Mouse (Mus musculus) bone marrow macrophage, adult 2 months (primary cell): ENCODE measurements at regions not wholly inside any gene's neighbourhood (a gene's known extent, or its start where the extent isn't known, plus 50 kb on each side); places are given as distances from the start of the nearest gene placed in this dataset.
A peak's percentile ranks its signal among the peaks of the same experiment; 100 is the strongest.

ENCODE experiments used
- H3K27ac ChIP-seq: 2 replicates; pipeline ENCODE4 v1.5.1; 2012; ENCODE audit warnings: low read depth, low read length; ENCODE audit not compliant: insufficient read depth
- H3K4me1 ChIP-seq: 2 replicates; pipeline ENCODE4 v1.6.1; 2012; ENCODE audit warnings: low read length; ENCODE audit not compliant: control insufficient read depth, insufficient read depth
- H3K4me3 ChIP-seq: 2 replicates; pipeline ENCODE4 v1.5.1; 2012; ENCODE audit warnings: mild to moderate bottlenecking, low read length, moderate library complexity; ENCODE audit not compliant: insufficient read depth
- CTCF ChIP-seq: IDR thresholded peaks from 2 replicates; pipeline ENCODE4 v1.5.1; 2012; ENCODE audit warnings: low read depth, mild to moderate bottlenecking, low read length, moderate library complexity
- POLR2A ChIP-seq: IDR thresholded peaks from 2 replicates; pipeline ENCODE4 v1.6.1; 2012; ENCODE audit warnings: mild to moderate bottlenecking, low read depth, low read length, borderline replicate concordance

DNA sequence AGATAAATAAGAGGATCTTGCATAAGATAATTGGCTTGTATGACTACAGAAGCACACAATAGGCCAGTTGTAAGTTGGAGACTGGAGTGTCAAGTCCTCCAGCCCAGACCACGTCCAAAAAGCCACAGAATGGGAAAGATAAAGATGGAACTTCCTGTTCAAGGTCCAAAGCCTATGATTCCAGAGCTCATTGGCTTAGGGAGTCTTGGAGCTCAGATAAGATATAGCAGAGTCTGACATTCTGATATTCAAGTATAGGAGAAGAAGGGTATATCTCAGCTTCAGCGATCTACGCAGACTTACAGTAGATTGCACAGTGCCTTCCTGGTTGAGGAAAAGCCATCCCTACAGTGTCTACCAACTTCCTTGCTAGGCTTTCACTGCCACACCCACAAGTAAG lies 77.7 kb upstream of the Ralgapa2 start:
- no peak for TF ChIP-seq POLR2A
- no peak for TF ChIP-seq CTCF
- Histone ChIP-seq H3K4me1 (peaks cover 24% of the 10 kb centered on the region), H3K4me3 (no peak overlapping the region)

DNA sequence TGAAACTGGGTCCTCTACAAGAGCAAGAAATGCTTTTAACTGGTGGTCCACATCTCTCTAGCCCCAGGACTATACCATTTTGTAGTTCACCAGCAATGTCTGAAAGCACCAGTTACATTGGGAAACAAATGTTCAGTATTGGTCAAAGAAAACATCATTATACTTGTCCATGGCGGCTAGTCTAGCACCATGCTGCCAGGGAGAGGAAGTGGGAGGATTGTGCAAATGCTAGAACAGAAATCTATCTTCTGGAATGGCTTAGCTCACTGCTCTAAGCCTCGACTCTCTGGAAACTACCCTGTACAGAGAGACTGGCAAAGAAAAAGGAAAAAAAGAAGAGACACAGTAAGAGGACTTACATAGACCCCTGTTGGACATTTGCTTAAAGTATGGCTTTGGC lies 81.1 kb upstream of the Ralgapa2 start:
- TF ChIP-seq CTCF: no peak
- no peak for TF ChIP-seq POLR2A
- Histone ChIP-seq H3K27ac (no peak overlapping the region), H3K4me3 (no peak overlapping the region), H3K4me1 (peaks cover 14% of the 10 kb centered on the region)

More for the DNA sequence above, 77.7 kb upstream of the Ralgapa2 start:
- no peak overlapping the region for H3K27ac ChIP-seq

DNA sequence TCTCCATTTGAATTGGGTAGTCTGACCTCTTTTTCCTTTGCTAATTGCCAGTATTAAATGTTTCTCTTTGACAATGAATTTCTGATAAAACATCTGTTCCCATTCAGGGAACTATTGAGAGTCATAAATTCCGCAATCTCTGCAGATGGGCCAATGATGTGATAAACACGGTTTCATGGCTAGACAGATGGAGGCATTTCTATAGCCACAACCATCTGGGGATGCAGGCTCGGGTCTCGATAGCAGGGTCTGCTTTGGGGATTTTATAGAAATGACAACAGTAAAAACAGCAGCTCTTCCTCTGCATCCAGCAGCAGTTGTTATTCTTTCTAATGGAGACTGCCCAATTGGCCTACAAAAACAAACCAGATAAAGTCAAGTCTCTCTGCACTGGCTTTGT lies 82.1 kb upstream of the Ralgapa2 start:
- Histone ChIP-seq H3K4me3 (no peak overlapping the region), H3K27ac (no peak overlapping the region), H3K4me1 (peaks cover 14% of the 10 kb centered on the region)
- no peak for TF ChIP-seq CTCF
- no peak for TF ChIP-seq POLR2A

DNA sequence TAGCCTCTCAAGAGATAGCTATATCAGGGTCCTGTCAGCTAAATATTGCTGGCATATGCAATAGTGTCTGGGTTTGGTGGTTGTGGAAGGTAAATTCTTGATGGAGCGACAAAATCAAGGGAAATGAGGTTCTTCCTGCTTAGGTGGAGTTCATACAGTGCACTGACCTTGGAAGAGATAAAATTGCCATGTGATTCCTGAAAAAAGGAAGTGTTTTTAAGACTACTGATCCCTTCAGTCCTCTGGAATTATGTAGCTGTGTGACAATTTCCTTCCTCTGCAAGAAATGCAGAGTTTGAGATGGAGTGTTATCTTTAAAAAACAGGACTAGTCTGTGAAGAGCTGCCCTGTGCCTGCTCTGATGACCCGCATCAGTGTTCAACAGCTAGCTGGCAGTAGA lies 83.5 kb upstream of the Ralgapa2 start:
- Histone ChIP-seq H3K4me3 (no peak overlapping the region), H3K4me1 (peaks cover 8% of the 10 kb centered on the region), H3K27ac (no peak overlapping the region)
- TF ChIP-seq POLR2A (no peak), CTCF (no peak)

DNA sequence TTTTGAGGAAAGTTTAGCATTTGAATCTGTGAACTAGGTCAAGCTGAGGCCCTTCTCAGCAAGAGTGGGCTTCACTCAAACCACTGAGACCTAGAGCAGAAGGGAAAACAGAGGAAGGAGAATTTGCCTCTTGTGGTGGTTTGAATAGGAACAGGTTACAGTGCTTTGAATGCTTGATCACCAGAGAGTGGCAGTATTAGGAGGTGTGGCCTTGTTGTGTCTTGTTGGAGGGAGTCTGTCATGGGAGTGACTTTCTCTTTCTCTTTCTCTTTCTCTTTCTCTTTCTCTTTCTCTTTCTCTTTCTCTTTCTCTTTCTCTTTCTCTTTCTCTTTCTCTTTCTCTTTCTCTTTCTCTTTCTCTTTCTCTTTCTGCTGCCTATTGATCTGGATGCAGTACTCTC lies 94.0 kb upstream of the Ralgapa2 start:
- Histone ChIP-seq H3K27ac (no peak overlapping the region), H3K4me1 (no peaks in the 10 kb centered on the region), H3K4me3 (no peak overlapping the region)
- TF ChIP-seq CTCF (no peak), POLR2A (no peak)

DNA sequence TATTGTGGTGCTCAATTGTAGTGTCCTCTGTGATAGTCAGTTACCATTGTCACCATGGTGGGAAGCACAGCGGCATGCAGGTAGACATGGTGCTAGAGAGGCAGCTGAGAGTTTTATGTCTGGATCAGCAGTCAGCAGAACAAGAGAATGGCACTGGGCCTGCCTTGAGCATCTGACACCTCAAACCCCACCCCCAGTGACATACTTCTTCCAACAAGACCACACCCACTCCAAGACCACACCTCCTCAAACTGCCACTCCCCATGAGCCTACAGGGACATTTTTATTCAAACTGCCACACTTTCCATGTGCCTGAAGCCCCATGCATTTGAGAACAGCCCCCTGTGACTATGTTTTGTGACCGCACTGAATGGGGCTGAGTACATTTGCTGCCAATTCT lies 98.8 kb upstream of the Ralgapa2 start:
- H3K4me1 ChIP-seq: 0 out of 2 replicates have a peak, but pooled peaks cover 3% of the 10 kb centered on the region
- no peak overlapping the region for H3K27ac ChIP-seq
- TF ChIP-seq POLR2A: no peak
- no peak for TF ChIP-seq CTCF
- no peak overlapping the region for H3K4me3 ChIP-seq

DNA sequence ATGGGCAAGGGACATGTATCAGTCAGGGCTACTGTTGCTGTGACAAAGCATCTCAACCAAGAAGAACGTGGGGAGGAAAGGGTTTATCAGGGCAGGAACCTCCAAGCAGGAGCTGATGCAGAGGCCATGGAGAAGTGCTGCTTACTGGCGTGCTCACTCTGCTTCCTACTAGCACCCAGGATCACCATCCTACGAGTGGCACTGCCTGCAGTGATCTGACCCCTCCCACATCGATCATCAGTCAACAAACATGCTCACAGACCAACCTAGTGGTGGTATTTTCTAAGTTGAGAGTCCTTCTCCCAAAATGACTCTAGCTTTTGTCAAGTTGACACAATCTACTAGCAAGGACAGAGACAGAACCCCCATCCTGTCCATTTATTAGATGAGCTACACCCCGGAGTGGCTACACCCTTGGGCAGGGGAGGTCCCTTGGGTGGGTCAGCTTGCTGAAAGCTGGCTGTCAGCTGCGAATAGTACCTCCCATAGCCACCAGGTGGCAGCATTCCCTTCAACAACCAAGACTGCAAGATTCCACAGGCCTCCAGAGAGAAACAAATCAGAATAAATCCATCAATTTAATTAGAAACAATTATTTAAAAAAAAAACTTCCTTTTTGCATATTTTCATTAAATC lies 99.9 kb upstream of the Ralgapa2 start:
- Histone ChIP-seq H3K4me3 (no peak overlapping the region), H3K4me1 (0 out of 2 replicates have a peak, but pooled peaks cover 3% of the 10 kb centered on the region), H3K27ac (no peak overlapping the region)
- no peak for TF ChIP-seq POLR2A
- TF ChIP-seq CTCF: peak; percentile 84

DNA sequence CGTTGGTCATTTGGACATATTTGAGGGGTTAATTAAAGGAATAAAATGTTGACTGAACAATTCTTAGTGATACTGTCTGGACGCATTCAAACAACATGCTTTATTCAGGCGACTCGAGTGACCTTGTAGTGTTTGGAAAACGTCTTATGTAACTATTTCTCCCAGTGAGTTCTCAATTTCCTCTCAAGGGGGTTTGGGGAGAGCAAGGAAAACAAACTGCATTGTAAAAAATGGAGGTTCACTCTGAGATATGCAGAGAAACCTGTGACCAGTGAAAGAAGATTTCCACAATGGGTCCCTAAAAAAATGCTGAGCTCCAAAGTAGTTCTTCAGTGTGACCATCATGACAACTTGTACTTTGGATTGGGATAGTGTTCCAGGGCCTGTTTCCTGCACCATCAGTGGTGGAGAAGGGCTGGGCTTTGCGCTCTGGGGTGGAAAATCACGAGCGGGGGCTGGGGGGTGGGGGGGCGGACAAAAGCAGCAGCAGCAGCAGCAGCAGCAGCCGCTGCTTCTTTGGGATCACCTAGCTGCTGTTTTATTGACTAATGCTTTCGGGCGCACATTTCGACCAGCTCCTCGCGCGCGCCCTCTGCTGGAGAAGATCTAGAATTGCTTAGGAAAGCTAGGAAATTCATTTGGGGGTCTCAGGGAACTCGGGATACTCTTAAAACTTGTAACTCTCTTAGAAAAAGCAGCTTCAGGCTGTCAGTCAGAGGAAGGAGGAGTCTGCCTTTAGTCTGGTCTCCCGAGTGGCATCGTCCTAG lies 100.6 kb upstream of the Ralgapa2 start:
- Histone ChIP-seq H3K4me3 (no peak overlapping the region), H3K27ac (no peak overlapping the region), H3K4me1 (0 out of 2 replicates have a peak, but pooled peaks cover 3% of the 10 kb centered on the region)
- TF ChIP-seq CTCF (peak; percentile 95), POLR2A (no peak)

DNA sequence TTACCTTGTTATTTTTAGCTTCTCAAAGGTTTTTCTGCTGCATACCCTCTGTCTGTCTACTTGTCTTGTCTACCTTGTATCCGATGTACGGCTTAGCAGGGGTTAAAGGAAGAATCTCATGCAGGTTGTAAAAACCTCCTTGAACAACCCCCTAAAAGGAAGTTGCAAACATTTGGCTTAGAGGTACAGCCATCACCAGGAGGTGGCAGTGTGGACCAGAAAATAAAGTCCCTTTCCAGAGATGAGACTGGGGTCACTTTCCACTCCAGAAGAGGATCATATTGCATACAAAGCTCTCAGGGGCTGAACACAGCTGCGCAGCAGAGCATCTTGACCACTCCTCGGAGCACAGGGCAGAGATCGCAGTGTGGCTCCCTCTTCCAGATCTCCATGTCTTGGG lies 109.0 kb upstream of the Ralgapa2 start:
- no peak overlapping the region for H3K27ac ChIP-seq
- no peak overlapping the region for H3K4me3 ChIP-seq
- H3K4me1 ChIP-seq: no peaks in the 10 kb centered on the region
- TF ChIP-seq POLR2A: no peak
- peak; percentile 35; the same call in 1 of the 2 replicates for TF ChIP-seq CTCF

DNA sequence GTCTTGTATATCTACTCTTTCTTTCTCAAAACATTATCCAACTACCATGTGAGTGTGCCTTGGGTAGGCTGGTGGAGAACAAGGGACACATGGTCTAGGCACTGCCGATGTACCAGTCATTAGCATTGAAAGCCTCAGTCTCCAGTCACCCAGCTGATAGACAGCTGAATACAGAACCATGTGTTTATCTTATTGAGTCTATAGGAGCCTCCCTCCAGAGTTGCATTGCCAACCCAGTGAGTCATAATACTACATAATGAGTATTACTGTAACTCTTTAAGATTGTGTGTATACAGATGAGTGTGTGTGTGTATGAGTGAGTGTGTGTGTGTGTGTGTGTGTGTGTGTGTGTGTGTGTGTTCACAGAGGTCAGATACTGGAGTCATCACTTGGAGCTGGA lies 110.9 kb upstream of the Ralgapa2 start:
- TF ChIP-seq POLR2A (no peak), CTCF (no peak)
- Histone ChIP-seq H3K27ac (no peak overlapping the region), H3K4me1 (no peaks in the 10 kb centered on the region), H3K4me3 (no peak overlapping the region)
